Mouse (Mus musculus): ENCODE data around the gene E130114P18Rik.

- no peak for TF ChIP-seq POLR2A (IDR thresholded peaks at IDR 0.05; ENCODE audit: control insufficient read depth, low read depth, low read length)
- no peak for TF ChIP-seq CTCF (IDR thresholded peaks at IDR 0.05; ENCODE audit: control insufficient read depth, insufficient read depth, insufficient replicate concordance, low read depth, low read length)
These were observed 188.1 kb downstream of the E130114P18Rik start for GRCm38 (mm10) chr4:97589790-97590189.
